Mouse (Mus musculus) testis, adult 2 months (tissue): Measurements from ENCODE around the gene Tgfb1.

Experiments
- CTCF ChIP-seq: fragments of 200-500 bp; IDR thresholded peaks from 2 replicates; pipeline ENCODE4 v1.5.1; 2012; ENCODE audit warnings: low read depth, mild to moderate bottlenecking, inconsistent platforms, low read length, moderate library complexity; ENCODE audit not compliant: control insufficient read depth, insufficient read depth, insufficient replicate concordance
- POLR2A ChIP-seq: fragments of 200-500 bp; IDR thresholded peaks from 2 replicates; pipeline ENCODE4 v1.6.1; 2012; ENCODE audit warnings: low read depth, mild to moderate bottlenecking, inconsistent platforms, low read length, moderate library complexity; ENCODE audit not compliant: control insufficient read depth

DNA sequence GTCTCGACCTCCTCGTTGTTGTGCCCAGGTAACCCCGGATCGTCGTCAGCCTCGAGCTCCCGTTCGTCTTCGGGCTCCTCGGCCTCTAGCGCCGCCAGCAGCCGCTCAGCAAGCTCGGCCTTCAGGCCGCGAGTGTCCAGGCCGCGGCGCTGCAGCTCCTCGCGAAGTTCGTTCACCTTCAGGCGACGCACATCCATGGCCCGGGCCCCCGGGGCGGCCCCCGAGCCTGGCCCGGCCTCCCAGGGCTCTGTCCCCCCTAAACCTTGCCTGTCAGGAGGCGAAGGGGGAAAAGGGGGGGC is 67.6 kb downstream of the Tgfb1 start:
- TF ChIP-seq POLR2A: no peak
- no peak for TF ChIP-seq CTCF
